ENCODE assay signal across 26 mouse cellular contexts in the genomic region with DNA sequence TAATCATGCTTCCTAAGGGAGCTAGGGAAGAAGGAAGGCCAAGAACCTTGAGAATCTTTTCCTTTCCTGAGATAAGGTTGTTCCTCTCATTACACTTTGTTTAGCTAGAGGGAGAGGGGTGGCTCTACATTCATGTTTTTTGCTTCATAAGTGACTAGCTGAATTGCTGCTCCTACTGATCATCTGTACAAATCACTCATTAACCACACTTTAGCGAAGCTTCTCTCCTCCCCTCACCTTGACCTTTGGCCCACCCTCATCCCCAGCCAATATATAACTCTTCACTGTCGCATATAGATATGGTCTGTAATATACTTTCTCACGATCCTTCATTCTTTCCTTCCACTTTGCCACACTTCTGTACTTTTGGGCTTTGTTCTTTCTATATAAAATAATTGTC.
A peak's percentile ranks its signal among the peaks of the same experiment; 100 is the strongest.
DNase-seq lines count a peak whose midpoint lies in the region; ATAC-seq and TF ChIP-seq lines count a peak whose summit lies in the region.
"Had no signal": no experiment of that assay in that cellular context is flagged by ENCODE, and none has a peak within 500 bp of the region (broad histone marks: within the 10 kb centered on the region; RNA-seq: fewer than 3 reads in every experiment).

No protein-coding gene starts in this region.

- ATAC-seq in liver, postnatal 0 days: peak; percentile 47; the same call in 1 of the 2 replicates
- ATAC-seq in liver, embryonic 11.5 days (replicated peaks; ENCODE audit: low FRiP score): no peak
- no peak for ATAC-seq in midbrain, embryonic 13.5 days
- no peak for ATAC-seq in midbrain, embryonic 15.5 days (replicated peaks)
- no peak for ATAC-seq in cerebellum, adult (ENCODE audit: insufficient number of reproducible peaks, low FRiP score, low TSS enrichment)
- ATAC-seq: CD4-positive, CD25-positive, alpha-beta regulatory T cell, adult 4 months; forebrain, embryonic 13.5 days; forebrain, postnatal 0 days had no signal

- no peak for TF ChIP-seq CTCF in kidney, adult 2 months (conservative IDR thresholded peaks at IDR 0.05; ENCODE audit: insufficient read depth, insufficient read length, low read depth, low read length)
- no peak for TF ChIP-seq CTCF in liver, postnatal 0 days (IDR thresholded peaks at IDR 0.05; ENCODE audit: low read depth)

- H3K27ac ChIP-seq in kidney, adult 2 months (ENCODE audit: insufficient read depth, low read depth, low read length): no peak overlapping the region
- H3K27ac ChIP-seq in liver, postnatal 0 days (ENCODE audit: low read depth): no peak overlapping the region
- no peak overlapping the region for H3K27ac ChIP-seq in liver, embryonic 11.5 days (ENCODE audit: low read depth, low read length)
- H3K27ac ChIP-seq in midbrain, embryonic 13.5 days: peak overlapping the region; percentile 66
- no peak overlapping the region for H3K27ac ChIP-seq in midbrain, embryonic 15.5 days
- H3K27ac ChIP-seq: embryonic facial prominence, embryonic 10.5 days; embryonic facial prominence, embryonic 13.5 days; forebrain, embryonic 13.5 days; gastrocnemius, adult 2 months; hindbrain, embryonic 12.5 days; hindbrain, embryonic 15.5 days had no signal

- DNase-seq in kidney, adult 2 months: peak; percentile 24
- DNase-seq in kidney, adult 8-10 months: no peak
- DNase-seq in liver, postnatal 0 days: no peak
- DNase-seq in liver, embryonic 11.5 days (ENCODE audit: low spot score): no peak
- DNase-seq: adrenal gland, adult 2 months; adrenal gland, postnatal 14 days; cerebellum, adult 11-12 months; cerebellum, adult 8-10 months; cerebellum, postnatal 10 days; cerebellum, postnatal 36 days; embryo, embryonic 11 days; gastrocnemius, adult 2 months; gastrocnemius, postnatal 14 days; heart, adult 11 months had no signal

- H3K4me3 ChIP-seq in kidney, adult 2 months (ENCODE audit: insufficient read depth, low read depth, low read length): no peak overlapping the region
- no peak overlapping the region for H3K4me3 ChIP-seq in liver, postnatal 0 days (ENCODE audit: low read depth, low read length)
- no peak overlapping the region for H3K4me3 ChIP-seq in liver, embryonic 11.5 days (ENCODE audit: low read depth, low read length)
- H3K4me3 ChIP-seq in midbrain, embryonic 13.5 days (replicated peaks): no peak overlapping the region
- H3K4me3 ChIP-seq in midbrain, embryonic 15.5 days: no peak overlapping the region
- H3K4me3 ChIP-seq: embryonic facial prominence, embryonic 10.5 days; embryonic facial prominence, embryonic 13.5 days; erythroblast, embryonic 14.5 days; forebrain, embryonic 13.5 days; gastrocnemius, adult 2 months; hindbrain, embryonic 12.5 days; hindbrain, embryonic 15.5 days had no signal

- H3K9me3 ChIP-seq in liver, postnatal 0 days (ENCODE audit: low read length): no peaks in the 10 kb centered on the region
- no peaks in the 10 kb centered on the region for H3K9me3 ChIP-seq in liver, embryonic 11.5 days (ENCODE audit: control insufficient read depth, low read length)
- H3K9me3 ChIP-seq in midbrain, embryonic 13.5 days: no peaks in the 10 kb centered on the region
- no peaks in the 10 kb centered on the region for H3K9me3 ChIP-seq in midbrain, embryonic 15.5 days
- H3K9me3 ChIP-seq: embryonic facial prominence, embryonic 10.5 days; embryonic facial prominence, embryonic 13.5 days; forebrain, embryonic 13.5 days; hindbrain, embryonic 12.5 days; hindbrain, embryonic 15.5 days had no signal

- no peak overlapping the region for H3K9ac ChIP-seq in liver, postnatal 0 days (replicated peaks)
- H3K9ac ChIP-seq in liver, embryonic 11.5 days (ENCODE audit: low read depth, low read length): no peak overlapping the region
- H3K9ac ChIP-seq in midbrain, embryonic 13.5 days (replicated peaks): no peak overlapping the region
- H3K9ac ChIP-seq in midbrain, embryonic 15.5 days: no peak overlapping the region
- H3K9ac ChIP-seq: embryonic facial prominence, embryonic 13.5 days; forebrain, embryonic 13.5 days; forebrain, postnatal 0 days; hindbrain, embryonic 12.5 days; hindbrain, embryonic 15.5 days had no signal

- no peaks in the 10 kb centered on the region for H3K27me3 ChIP-seq in kidney, adult 2 months (replicated peaks; ENCODE audit: control insufficient read depth, insufficient read depth, low read length)
- no peaks in the 10 kb centered on the region for H3K27me3 ChIP-seq in liver, postnatal 0 days (ENCODE audit: insufficient read depth, low read length)
- H3K27me3 ChIP-seq in liver, embryonic 11.5 days (replicated peaks; ENCODE audit: control insufficient read depth, insufficient read depth, low read length): no peaks in the 10 kb centered on the region
- H3K27me3 ChIP-seq in midbrain, embryonic 13.5 days: no peaks in the 10 kb centered on the region
- H3K27me3 ChIP-seq in midbrain, embryonic 15.5 days (replicated peaks): no peaks in the 10 kb centered on the region
- H3K27me3 ChIP-seq: forebrain, embryonic 13.5 days; hindbrain, embryonic 12.5 days; hindbrain, embryonic 15.5 days had no signal

- H3K36me3 ChIP-seq in kidney, adult 2 months (ENCODE audit: control insufficient read depth, insufficient read depth, low read length): no peaks in the 10 kb centered on the region
- no peaks in the 10 kb centered on the region for H3K36me3 ChIP-seq in liver, postnatal 0 days (replicated peaks; ENCODE audit: insufficient read depth, low read length)
- H3K36me3 ChIP-seq in liver, embryonic 11.5 days (ENCODE audit: control insufficient read depth, insufficient read depth, low read length): no peaks in the 10 kb centered on the region
- H3K36me3 ChIP-seq in midbrain, embryonic 13.5 days: no peaks in the 10 kb centered on the region
- no peaks in the 10 kb centered on the region for H3K36me3 ChIP-seq in midbrain, embryonic 15.5 days (replicated peaks)
- H3K36me3 ChIP-seq: embryonic facial prominence, embryonic 10.5 days; embryonic facial prominence, embryonic 13.5 days; hindbrain, embryonic 12.5 days; hindbrain, embryonic 15.5 days had no signal

- WGBS in kidney, adult 2 months: 55% methylated on average over 3 of the region's 3 CpGs
- WGBS in liver, postnatal 0 days (ENCODE audit: insufficient replicate concordance): 52% methylated on average over 3 of the region's 3 CpGs
- 59% methylated on average over 3 of the region's 3 CpGs for WGBS in liver, embryonic 11.5 days
- WGBS in midbrain, embryonic 13.5 days: 79% methylated on average over 3 of the region's 3 CpGs
- WGBS in midbrain, embryonic 15.5 days: 84% methylated on average over 3 of the region's 3 CpGs

- no peak overlapping the region for H3K4me2 ChIP-seq in liver, postnatal 0 days (ENCODE audit: low read depth, low read length)
- H3K4me2 ChIP-seq in liver, embryonic 11.5 days: no peak overlapping the region
- no peak overlapping the region for H3K4me2 ChIP-seq in midbrain, embryonic 13.5 days (replicated peaks)
- no peak overlapping the region for H3K4me2 ChIP-seq in midbrain, embryonic 15.5 days
- H3K4me2 ChIP-seq: embryonic facial prominence, embryonic 13.5 days; forebrain, embryonic 13.5 days; heart, embryonic 11.5 days; hindbrain, embryonic 12.5 days; hindbrain, embryonic 15.5 days had no signal

- no peaks in the 10 kb centered on the region for H3K4me1 ChIP-seq in kidney, adult 2 months (ENCODE audit: control insufficient read depth, insufficient read depth, low read length)
- no peaks in the 10 kb centered on the region; the same call in 1 of the 2 replicates for H3K4me1 ChIP-seq in liver, postnatal 0 days (ENCODE audit: insufficient read depth)
- H3K4me1 ChIP-seq in liver, embryonic 11.5 days (replicated peaks; ENCODE audit: control insufficient read depth, insufficient read depth, low read length): no peaks in the 10 kb centered on the region
- peaks cover 15% of the 10 kb centered on the region for H3K4me1 ChIP-seq in midbrain, embryonic 13.5 days (replicated peaks)
- peaks cover 6% of the 10 kb centered on the region for H3K4me1 ChIP-seq in midbrain, embryonic 15.5 days
- H3K4me1 ChIP-seq: embryonic facial prominence, embryonic 13.5 days had no signal

- TF ChIP-seq EP300 in liver, postnatal 0 days (IDR thresholded peaks at IDR 0.05; ENCODE audit: low read depth): no peak

- no peak for TF ChIP-seq POLR2A in kidney, adult 2 months (IDR thresholded peaks at IDR 0.05; ENCODE audit: low read depth, low read length)
